ENCODE assay signal across 20 mouse cellular contexts in genomic region chr7:37602871-37603524, GRCm38 (mm10).
A peak's percentile ranks its signal among the peaks of the same experiment; 100 is the strongest.
DNase-seq lines count a peak whose midpoint lies in the region; ATAC-seq and TF ChIP-seq lines count a peak whose summit lies in the region.
"Had no signal": no experiment of that assay in that cellular context is flagged by ENCODE, and none has a peak within 500 bp of the region (broad histone marks: within the 10 kb centered on the region; RNA-seq: fewer than 3 reads in every experiment).

No protein-coding gene starts in this region.

- no peak for TF ChIP-seq CTCF in brain, embryonic 14.5 days (IDR thresholded peaks at IDR 0.05; ENCODE audit: borderline replicate concordance, extremely low read depth, insufficient read depth, insufficient read length)

- no peak for TF ChIP-seq POLR2A in brain, embryonic 14.5 days (IDR thresholded peaks at IDR 0.05; ENCODE audit: borderline replicate concordance, extremely low read depth, insufficient read depth, insufficient read length, poor library complexity, severe bottlenecking)

- H3K36me3 ChIP-seq in forebrain, embryonic 12.5 days (replicated peaks) = no peaks in the 10 kb centered on the region
- H3K36me3 ChIP-seq in forebrain, embryonic 14.5 days (ENCODE audit: control insufficient read depth, insufficient read depth, low read length) = no peaks in the 10 kb centered on the region
- no peaks in the 10 kb centered on the region for H3K36me3 ChIP-seq in hindbrain, embryonic 14.5 days (replicated peaks; ENCODE audit: control insufficient read depth, insufficient read depth)
- no peaks in the 10 kb centered on the region for H3K36me3 ChIP-seq in midbrain, embryonic 16.5 days (ENCODE audit: control insufficient read depth, insufficient read depth, low read length)
- H3K36me3 ChIP-seq: heart, embryonic 13.5 days; kidney, embryonic 15.5 days; limb, embryonic 12.5 days; liver, embryonic 13.5 days had no signal

- H3K4me1 ChIP-seq in forebrain, embryonic 12.5 days = peaks cover 39% of the 10 kb centered on the region
- H3K4me1 ChIP-seq in forebrain, embryonic 14.5 days (ENCODE audit: control insufficient read depth, insufficient read depth, low read length) = peaks cover 22% of the 10 kb centered on the region
- H3K4me1 ChIP-seq in hindbrain, embryonic 14.5 days (replicated peaks; ENCODE audit: control insufficient read depth, insufficient read depth, low read length) = peaks cover 19% of the 10 kb centered on the region; the same call in 1 of the 2 replicates
- H3K4me1 ChIP-seq in midbrain, embryonic 16.5 days (ENCODE audit: control insufficient read depth, insufficient read depth, low read length) = peaks cover 5% of the 10 kb centered on the region; the same call in 1 of the 2 replicates
- H3K4me1 ChIP-seq: heart, embryonic 13.5 days; kidney, embryonic 15.5 days; liver, embryonic 13.5 days; megakaryocyte, embryonic 14.5 days had no signal

- no peak overlapping the region for H3K4me3 ChIP-seq in forebrain, embryonic 12.5 days (replicated peaks)
- H3K4me3 ChIP-seq in forebrain, embryonic 14.5 days (ENCODE audit: low read depth, low read length) = no peak overlapping the region
- H3K4me3 ChIP-seq in hindbrain, embryonic 14.5 days (replicated peaks; ENCODE audit: low read length) = no peak overlapping the region
- H3K4me3 ChIP-seq in midbrain, embryonic 16.5 days (ENCODE audit: low read depth, low read length) = no peak overlapping the region
- H3K4me3 ChIP-seq: gastrocnemius, adult 2 months; heart, embryonic 13.5 days; kidney, embryonic 15.5 days; limb, embryonic 12.5 days; liver, embryonic 13.5 days; megakaryocyte, embryonic 14.5 days had no signal

- no peak for DNase-seq in forebrain, embryonic 14.5 days (ENCODE audit: low spot score)
- DNase-seq in brain, embryonic 14.5 days (ENCODE audit: low read depth) = peak; percentile 47
- no peak for DNase-seq in hindbrain, embryonic 14.5 days (ENCODE audit: low spot score)
- no peak for DNase-seq in thymus, postnatal 36 days
- no peak for DNase-seq in lung, postnatal 4 days
- DNase-seq: cerebellum, adult 2 months; gastrocnemius, adult 2 months; heart, postnatal 4 days; liver, embryonic 13.5 days; thymus, adult 18-20 months had no signal

- 0 out of 2 replicates have a peak, but pooled peaks cover 3% of the 10 kb centered on the region for H3K9me3 ChIP-seq in forebrain, embryonic 12.5 days
- H3K9me3 ChIP-seq in forebrain, embryonic 14.5 days (replicated peaks; ENCODE audit: control insufficient read depth, low read length) = no peaks in the 10 kb centered on the region
- no peaks in the 10 kb centered on the region for H3K9me3 ChIP-seq in hindbrain, embryonic 14.5 days (ENCODE audit: control insufficient read depth, low read length)
- H3K9me3 ChIP-seq in midbrain, embryonic 16.5 days (replicated peaks; ENCODE audit: control insufficient read depth, low read length, poor library complexity, severe bottlenecking) = no peaks in the 10 kb centered on the region
- H3K9me3 ChIP-seq: heart, embryonic 13.5 days; kidney, embryonic 15.5 days; liver, embryonic 13.5 days had no signal

- no peak overlapping the region for H3K9ac ChIP-seq in forebrain, embryonic 12.5 days
- H3K9ac ChIP-seq in forebrain, embryonic 14.5 days (ENCODE audit: low read length) = no peak overlapping the region
- H3K9ac ChIP-seq in hindbrain, embryonic 14.5 days = no peak overlapping the region
- H3K9ac ChIP-seq in midbrain, embryonic 16.5 days (ENCODE audit: low read depth, low read length) = peak overlapping the region; percentile 7; the same call in 1 of the 2 replicates
- H3K9ac ChIP-seq: heart, embryonic 13.5 days; kidney, embryonic 15.5 days; limb, embryonic 12.5 days; liver, embryonic 13.5 days had no signal

- WGBS in forebrain, embryonic 12.5 days = 4% methylated on average over 9 of the region's 9 CpGs
- 11% methylated on average over 9 of the region's 9 CpGs for WGBS in forebrain, embryonic 14.5 days
- WGBS in hindbrain, embryonic 14.5 days = 12% methylated on average over 9 of the region's 9 CpGs
- 6% methylated on average over 9 of the region's 9 CpGs for WGBS in midbrain, embryonic 16.5 days

- peak; percentile 49; the same call in 1 of the 2 replicates for ATAC-seq in forebrain, embryonic 12.5 days (ENCODE audit: low FRiP score)
- no peak for ATAC-seq in forebrain, embryonic 14.5 days
- no peak for ATAC-seq in hindbrain, embryonic 14.5 days (ENCODE audit: low FRiP score)
- 0 out of 2 replicates have a peak, but pooled peaks have one; percentile 32 for ATAC-seq in midbrain, embryonic 16.5 days
- ATAC-seq in frontal cortex, adult (ENCODE audit: low TSS enrichment) = no peak
- ATAC-seq: forebrain, embryonic 16.5 days; intestine, embryonic 16.5 days had no signal

- H3K4me2 ChIP-seq in forebrain, embryonic 12.5 days = no peak overlapping the region
- H3K4me2 ChIP-seq in forebrain, embryonic 14.5 days (ENCODE audit: low read length) = no peak overlapping the region
- H3K4me2 ChIP-seq in hindbrain, embryonic 14.5 days (replicated peaks) = no peak overlapping the region; the same call in 1 of the 2 replicates
- H3K4me2 ChIP-seq in midbrain, embryonic 16.5 days (ENCODE audit: low read length) = no peak overlapping the region
- H3K4me2 ChIP-seq: heart, embryonic 13.5 days; kidney, embryonic 15.5 days; limb, embryonic 12.5 days; liver, embryonic 13.5 days had no signal

- no peaks in the 10 kb centered on the region for H3K27me3 ChIP-seq in forebrain, embryonic 12.5 days
- no peaks in the 10 kb centered on the region for H3K27me3 ChIP-seq in forebrain, embryonic 14.5 days (replicated peaks; ENCODE audit: control insufficient read depth, insufficient read depth, low read length)
- no peaks in the 10 kb centered on the region for H3K27me3 ChIP-seq in hindbrain, embryonic 14.5 days (ENCODE audit: control insufficient read depth, insufficient read depth, low read length)
- H3K27me3 ChIP-seq in midbrain, embryonic 16.5 days (ENCODE audit: control insufficient read depth, insufficient read depth, low read depth, low read length) = no peaks in the 10 kb centered on the region
- H3K27me3 ChIP-seq: CH12.LX; liver, embryonic 13.5 days; megakaryocyte, embryonic 14.5 days had no signal

- H3K27ac ChIP-seq in forebrain, embryonic 12.5 days = peak overlapping the region; percentile 36; the same call in 1 of the 2 replicates
- no peak overlapping the region for H3K27ac ChIP-seq in forebrain, embryonic 14.5 days (ENCODE audit: low read depth, low read length)
- H3K27ac ChIP-seq in hindbrain, embryonic 14.5 days = 0 out of 2 replicates have a peak overlapping the region, but pooled peaks have one; percentile 32
- H3K27ac ChIP-seq in midbrain, embryonic 16.5 days (ENCODE audit: low read length) = no peak overlapping the region
- H3K27ac ChIP-seq: gastrocnemius, adult 2 months; heart, embryonic 13.5 days; kidney, embryonic 15.5 days; limb, embryonic 12.5 days; liver, embryonic 13.5 days had no signal

Comparison
In these comparisons a context has a peak if more than half of its experiments do, and no peak if none do; other contexts are left out.
1. ATAC-seq: peak in forebrain, embryonic 12.5 days (single experiment) and midbrain, embryonic 16.5 days (single experiment); none in forebrain, embryonic 14.5 days (single experiment), hindbrain, embryonic 14.5 days (single experiment) and frontal cortex, adult (single experiment).
2. H3K27ac ChIP-seq: peak in forebrain, embryonic 12.5 days (single experiment) and hindbrain, embryonic 14.5 days (single experiment); none in forebrain, embryonic 14.5 days (single experiment) and midbrain, embryonic 16.5 days (single experiment).